Mouse (Mus musculus) kidney, adult 11 months (tissue): Measurements from ENCODE around the gene Ubtf.

Source experiments
- DNase-seq: peaks from one replicate; pipeline ENCODE4 v3.0.0; 2022

The Ubtf gene

GRCm38 (mm10) chr11:102258095-102258494, 61.4 kb downstream of the Ubtf start:
- DNase-seq, result no peak

GRCm38 (mm10) chr11:102257514-102257913, 62.0 kb downstream of the Ubtf start:
- DNase-seq, result no peak
